Mouse (Mus musculus) adrenal gland, adult (tissue): ENCODE data around the gene Ap3d1.

Experiments used
- DNase-seq, 2 experiments: peaks; one replicate each; pipeline ENCODE4 v3.0.0; 2022 to 2023; ENCODE audit warnings: low spot score in 1 of 2; ENCODE audit not compliant: inconsistent age in 2 of 2

Ap3d1 gene

DNA sequence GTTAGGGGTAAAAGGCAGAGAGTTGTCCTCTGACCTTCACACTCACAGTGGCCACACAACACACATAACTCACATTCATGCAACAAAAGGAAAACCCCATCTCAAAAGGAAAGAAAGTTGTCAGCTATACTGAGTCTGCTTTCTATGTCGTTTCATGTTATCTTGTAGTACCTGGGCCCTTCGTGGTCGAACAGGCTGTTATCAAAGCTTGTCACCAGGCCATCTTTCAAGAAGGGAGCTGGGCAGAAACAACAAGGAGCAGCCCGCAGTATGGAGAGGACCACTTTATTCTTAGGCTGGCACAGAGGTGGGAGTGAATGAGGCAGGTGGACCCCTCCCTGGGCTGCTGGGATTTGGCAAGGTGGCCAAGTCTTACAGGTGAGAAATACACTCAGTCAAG lies 57.1 kb downstream of the Ap3d1 start:
- no peak for DNase-seq

- DNase-seq, result peak; percentile 81 to 92
These were observed 57.9 kb downstream of the Ap3d1 start for GRCm38 (mm10) chr10:80684214-80684613.

- peak; percentile 53 to 73 for DNase-seq
These were observed 58.4 kb downstream of the Ap3d1 start for GRCm38 (mm10) chr10:80683647-80684046.

GRCm38 (mm10) chr10:80682003-80682402 lies 60.1 kb downstream of the Ap3d1 start:
- no peak for DNase-seq

DNA sequence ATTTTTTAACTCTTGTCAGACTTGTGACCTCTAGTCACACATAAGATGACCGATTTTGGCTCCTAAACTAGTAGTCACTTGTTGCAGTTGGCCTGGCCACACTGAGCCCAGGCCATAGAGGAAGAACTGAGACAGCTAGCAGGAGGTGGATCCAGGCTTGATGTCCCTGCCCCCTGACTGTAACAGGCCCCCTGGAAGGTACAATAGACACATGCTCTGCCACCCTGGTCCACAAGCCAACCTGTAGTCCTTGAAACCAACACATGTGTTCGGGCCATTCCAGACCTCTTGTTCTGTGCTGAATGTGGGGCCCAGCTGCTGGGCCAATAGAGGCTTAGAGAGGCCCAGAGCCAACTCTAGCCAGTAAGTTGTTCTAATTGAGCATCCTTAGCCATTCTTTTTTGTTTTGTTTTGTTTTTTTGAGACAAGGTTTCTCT lies 61.8 kb downstream of the Ap3d1 start:
- no peak for DNase-seq

GRCm38 (mm10) chr10:80679556-80680259 lies 62.4 kb downstream of the Ap3d1 start:
- peak; percentile 74 to 76 for DNase-seq

- peak in 1 of 2 experiments; percentile 57 for DNase-seq
These were observed 63.3 kb downstream of the Ap3d1 start for GRCm38 (mm10) chr10:80678601-80679377.

- peak; percentile 94 to 97 for DNase-seq
These were observed 64.1 kb downstream of the Ap3d1 start, which contains the start of gene Mknk2 for GRCm38 (mm10) chr10:80677942-80678436. Gene Mknk2 (minus strand): TSS chr10:80678112.

DNA sequence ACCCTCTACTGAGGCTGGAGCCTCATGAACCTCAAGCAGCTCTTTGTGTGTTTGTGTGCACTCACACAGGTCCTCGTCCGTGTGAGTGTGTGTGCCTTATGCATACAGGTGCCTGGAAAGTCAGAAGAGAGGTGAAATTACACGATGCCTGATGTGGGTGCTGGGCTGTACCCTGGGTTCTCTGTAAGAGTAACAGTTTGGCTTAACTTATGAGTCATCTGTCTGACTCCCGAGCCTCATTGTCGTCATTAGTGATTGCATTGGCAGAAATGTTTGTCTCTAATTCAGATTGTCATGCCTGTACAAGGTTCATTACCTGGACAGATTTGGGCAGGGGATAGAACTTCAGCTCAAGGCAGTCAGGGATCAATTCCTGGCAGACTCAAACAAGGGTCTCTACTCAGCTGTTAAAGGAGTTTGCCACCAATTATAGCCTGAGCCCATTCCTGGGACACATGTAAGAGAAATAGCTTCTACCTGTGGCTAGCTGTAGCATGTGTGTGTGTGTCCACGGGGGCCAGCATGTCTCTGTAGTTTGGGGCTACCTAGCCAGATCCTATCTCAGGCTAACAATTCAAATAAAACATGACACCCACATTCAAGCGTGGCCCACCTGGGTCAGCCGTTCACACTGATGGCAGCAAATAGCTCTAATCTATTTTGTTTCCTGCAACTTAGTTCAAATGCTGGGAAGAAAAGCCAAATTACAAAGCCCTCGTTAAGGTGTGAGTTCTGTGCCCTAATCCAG lies 64.8 kb downstream of the Ap3d1 start:
- DNase-seq, result peak; percentile 75 to 88

GRCm38 (mm10) chr10:80676198-80676928 lies 65.7 kb downstream of the Ap3d1 start:
- peak; percentile 100 for DNase-seq

GRCm38 (mm10) chr10:80675405-80676197 lies 66.5 kb downstream of the Ap3d1 start:
- peak in 1 of 2 experiments; percentile 61 for DNase-seq

- DNase-seq, result peak in 1 of 2 experiments; percentile 79
These were observed 67.1 kb downstream of the Ap3d1 start for GRCm38 (mm10) chr10:80674851-80675404.

DNA sequence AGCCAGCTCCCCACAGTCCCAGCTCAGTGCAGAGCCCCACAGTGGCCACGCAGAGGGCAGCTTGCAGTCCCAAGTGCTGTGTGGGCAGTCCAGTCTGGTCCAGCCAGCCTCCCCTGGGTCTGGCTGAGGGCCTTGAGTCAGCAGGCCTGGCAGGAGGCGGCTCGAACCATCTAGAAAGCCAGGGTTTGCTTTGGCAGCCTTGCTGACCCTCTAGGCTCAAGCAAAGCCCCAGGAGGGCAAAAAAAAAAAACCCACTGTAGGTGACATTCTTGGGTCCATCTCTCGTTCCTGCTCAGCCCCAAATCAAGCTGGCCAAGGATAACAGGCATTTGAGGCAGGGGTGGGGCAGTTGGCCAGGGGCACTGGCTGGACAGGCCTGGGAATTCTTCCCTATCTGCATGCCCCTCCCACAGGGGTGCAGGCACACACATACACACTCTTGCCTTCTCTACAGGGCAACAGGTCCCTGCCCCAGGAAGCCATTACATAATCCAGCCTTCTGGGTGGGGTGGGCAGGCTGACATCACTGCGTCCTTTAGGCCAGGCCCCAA lies 67.8 kb downstream of the Ap3d1 start:
- DNase-seq, result peak in 1 of 2 experiments; percentile 82

DNA sequence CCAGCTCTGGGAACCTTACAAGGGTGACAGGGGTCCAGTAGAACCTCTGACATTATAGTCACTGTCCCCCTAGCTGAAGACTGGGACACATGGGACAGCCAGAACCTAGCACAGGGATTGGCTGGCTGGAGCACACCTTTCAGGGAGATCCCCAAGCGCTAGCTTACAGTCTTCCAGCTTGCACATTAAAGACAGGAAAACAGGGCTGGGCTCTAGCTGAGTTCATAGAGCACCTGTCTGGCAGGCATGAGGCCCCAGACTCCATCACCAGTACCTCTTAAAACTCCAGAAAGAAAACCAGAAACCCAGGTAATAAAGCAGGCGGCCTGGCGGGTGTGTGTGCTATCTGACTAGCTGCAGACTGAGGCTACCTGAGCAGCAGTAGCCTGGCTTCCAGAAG lies 68.4 kb downstream of the Ap3d1 start:
- DNase-seq, result peak in 1 of 2 experiments; percentile 56

DNA sequence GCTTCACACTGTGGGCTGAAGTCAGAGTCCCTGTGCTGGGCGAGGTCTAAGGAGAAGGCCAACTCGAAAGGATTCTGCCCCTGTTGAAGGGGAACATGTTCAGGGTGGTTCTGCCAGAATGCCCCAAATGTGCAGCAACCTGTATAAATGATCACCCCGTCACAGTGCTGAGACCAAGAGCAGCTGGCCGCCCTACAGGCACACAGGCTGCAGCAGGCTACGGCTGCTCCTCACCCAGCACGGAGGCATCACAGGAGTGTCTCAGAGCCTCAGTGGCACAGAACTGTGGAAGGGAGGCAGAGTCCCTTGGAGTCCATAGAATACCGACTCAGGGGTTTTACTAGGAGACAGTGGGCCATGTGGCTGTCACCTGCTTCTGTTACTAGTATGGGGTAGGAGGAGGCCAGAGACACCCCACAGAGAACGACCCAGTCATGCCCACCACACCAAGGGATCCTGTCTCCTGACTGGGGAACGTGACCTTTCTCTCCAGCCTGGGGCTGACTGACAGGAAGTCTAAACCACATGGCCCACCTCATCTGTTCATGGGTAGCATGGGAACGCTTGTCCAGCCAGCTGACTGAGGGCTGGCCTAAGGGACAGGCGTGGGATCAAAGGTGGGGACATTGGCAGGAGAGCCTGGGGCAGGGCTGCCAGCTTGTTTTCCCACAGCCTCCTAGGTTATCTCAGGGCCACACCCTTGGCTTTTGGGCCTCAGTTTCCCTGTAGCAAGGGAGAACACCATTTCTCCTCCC lies 70.0 kb downstream of the Ap3d1 start:
- DNase-seq, result no peak

- no peak for DNase-seq
These were observed 70.8 kb downstream of the Ap3d1 start for GRCm38 (mm10) chr10:80671251-80671650.

GRCm38 (mm10) chr10:80670531-80670930 lies 71.5 kb downstream of the Ap3d1 start:
- no peak for DNase-seq

- peak; percentile 65 to 82 for DNase-seq
These were observed 72.2 kb downstream of the Ap3d1 start for GRCm38 (mm10) chr10:80669737-80670485.
